Mouse (Mus musculus) NIH3T3 (cell line): Measurements from ENCODE around the gene Epha1.

Experiments
- DNase-seq: peaks from one replicate; pipeline ENCODE4 v3.0.0-alpha.2; 2012; ENCODE audit warnings: low read depth

The Epha1 gene

GRCm38 (mm10) chr6:42324482-42325267, 48.4 kb downstream of the Epha1 start, which contains the start of gene Fam131b:
Gene Fam131b (minus strand): TSS chr6:42324643.
- DNase-seq: peak; percentile 62

GRCm38 (mm10) chr6:42324067-42324481, 49.0 kb downstream of the Epha1 start:
- peak; percentile 66 for DNase-seq

DNA sequence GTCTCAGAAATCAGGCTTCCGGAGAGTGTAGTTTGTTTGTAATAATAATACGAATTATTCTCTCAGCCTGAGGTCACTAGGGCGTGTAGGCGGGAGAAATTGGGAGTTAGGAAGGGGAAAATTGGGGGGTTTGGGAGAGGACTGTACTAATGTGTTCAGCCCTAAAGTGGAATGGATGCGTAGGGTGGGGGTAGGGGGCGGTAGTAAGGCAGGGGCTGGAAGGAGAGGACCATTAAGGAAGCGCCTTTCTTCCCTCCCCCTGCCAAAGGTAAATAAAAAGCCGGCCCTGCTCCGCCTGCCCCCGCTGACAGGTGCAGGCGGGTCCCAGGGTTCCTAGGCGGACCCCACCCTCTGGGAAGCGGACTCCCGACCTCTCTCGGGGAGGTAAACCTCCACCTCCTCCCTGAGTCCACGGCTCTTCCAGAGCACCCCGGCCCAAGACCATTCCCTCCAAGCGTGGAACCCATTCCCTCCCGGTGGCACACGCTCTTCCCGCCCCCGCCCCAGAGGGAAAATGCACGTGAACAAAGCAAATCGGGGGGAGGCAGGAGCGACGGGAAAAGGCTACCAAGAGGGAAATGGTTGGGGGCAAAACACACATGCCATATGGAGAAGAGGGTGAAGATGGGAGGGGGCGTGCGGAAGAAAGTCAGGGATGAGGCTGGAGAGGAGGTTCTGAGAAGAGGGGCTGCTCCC, 49.5 kb downstream of the Epha1 start:
- DNase-seq: peak; percentile 20

GRCm38 (mm10) chr6:42318293-42318692, 54.8 kb downstream of the Epha1 start:
- DNase-seq: no peak

- no peak for DNase-seq
These were observed 62.5 kb downstream of the Epha1 start for GRCm38 (mm10) chr6:42310427-42311053.

- DNase-seq: no peak
These were observed 63.2 kb downstream of the Epha1 start for GRCm38 (mm10) chr6:42309816-42310378.
